Mouse (Mus musculus): ENCODE measurements around the gene Ubash3b. TPM values are rescaled to one million over a fixed set of nuclear protein-coding genes. Genes with fewer than 3 reads are reported as not detected.

Gene Ubash3b
- polyA plus RNA-seq, 2 experiments, result 6.1 to 10.3 TPM

GRCm38 (mm10) chr9:41162363-41162762 is 866 bp upstream of the Ubash3b start:
- no peak for TF ChIP-seq POLR2A (IDR thresholded peaks at IDR 0.05; ENCODE audit: borderline replicate concordance, extremely low read depth, insufficient read depth, insufficient read length)
- H3K4me1 ChIP-seq (ENCODE audit: control insufficient read depth, insufficient read depth, low read length), result peaks cover 3% of the 10 kb centered on the region; the same call in 1 of the 2 replicates
- H3K27me3 ChIP-seq (ENCODE audit: control insufficient read depth, insufficient read depth, low read length), result no peaks in the 10 kb centered on the region
- H3K4me2 ChIP-seq (replicated peaks; ENCODE audit: low read depth, low read length, severe bottlenecking), result no peak overlapping the region
- 60% methylated on average over 4 of the region's 4 CpGs for WGBS
- H3K4me3 ChIP-seq (replicated peaks; ENCODE audit: low read length), result no peak overlapping the region
- H3K27ac ChIP-seq (replicated peaks; ENCODE audit: low read depth, low read length), result no peak overlapping the region
- DNase-seq (ENCODE audit: low spot score), result no peak
- H3K36me3 ChIP-seq (ENCODE audit: control insufficient read depth, insufficient read depth, low read length), result no peaks in the 10 kb centered on the region
- no peak overlapping the region for H3K9ac ChIP-seq (ENCODE audit: low read depth, low read length, severe bottlenecking)
- ATAC-seq (ENCODE audit: low FRiP score, low read depth), result no peak
- no peaks in the 10 kb centered on the region for H3K9me3 ChIP-seq (ENCODE audit: control insufficient read depth, low read length)

GRCm38 (mm10) chr9:41160536-41161176 is 841 bp downstream of the Ubash3b start:
- H3K36me3 ChIP-seq (ENCODE audit: control insufficient read depth, insufficient read depth, low read length), result no peaks in the 10 kb centered on the region
- no peak for ATAC-seq (ENCODE audit: low FRiP score, low read depth)
- peaks cover 5% of the 10 kb centered on the region; the same call in 1 of the 2 replicates for H3K4me1 ChIP-seq (ENCODE audit: control insufficient read depth, insufficient read depth, low read length)
- H3K9ac ChIP-seq (ENCODE audit: low read depth, low read length, severe bottlenecking), result no peak overlapping the region
- peaks cover 7% of the 10 kb centered on the region; the same call in 1 of the 2 replicates for H3K27me3 ChIP-seq (ENCODE audit: control insufficient read depth, insufficient read depth, low read length)
- no peak overlapping the region for H3K4me3 ChIP-seq (replicated peaks; ENCODE audit: low read length)
- no peak for DNase-seq (ENCODE audit: low spot score)
- TF ChIP-seq POLR2A (IDR thresholded peaks at IDR 0.05; ENCODE audit: borderline replicate concordance, extremely low read depth, insufficient read depth, insufficient read length), result no peak
- WGBS, result 67% methylated on average over 7 of the region's 7 CpGs
- no peak overlapping the region for H3K4me2 ChIP-seq (replicated peaks; ENCODE audit: low read depth, low read length, severe bottlenecking)
- no peak overlapping the region for H3K27ac ChIP-seq (replicated peaks; ENCODE audit: low read depth, low read length)
- no peaks in the 10 kb centered on the region for H3K9me3 ChIP-seq (ENCODE audit: control insufficient read depth, low read length)

- ATAC-seq (ENCODE audit: low FRiP score, low read depth), result no peak
- no peaks in the 10 kb centered on the region for H3K36me3 ChIP-seq (ENCODE audit: control insufficient read depth, insufficient read depth, low read length)
- H3K9ac ChIP-seq (ENCODE audit: low read depth, low read length, severe bottlenecking), result no peak overlapping the region
- no peak for TF ChIP-seq POLR2A (IDR thresholded peaks at IDR 0.05; ENCODE audit: borderline replicate concordance, extremely low read depth, insufficient read depth, insufficient read length)
- H3K4me1 ChIP-seq (ENCODE audit: control insufficient read depth, insufficient read depth, low read length), result peaks cover 5% of the 10 kb centered on the region; the same call in 1 of the 2 replicates
- no peak for DNase-seq (ENCODE audit: low spot score)
- no peaks in the 10 kb centered on the region for H3K9me3 ChIP-seq (ENCODE audit: control insufficient read depth, low read length)
- H3K27me3 ChIP-seq (ENCODE audit: control insufficient read depth, insufficient read depth, low read length), result peaks cover 10% of the 10 kb centered on the region; the same call in 1 of the 2 replicates
- H3K27ac ChIP-seq (replicated peaks; ENCODE audit: low read depth, low read length), result no peak overlapping the region
- WGBS, result 83% methylated on average over 2 of the region's 2 CpGs
- H3K4me2 ChIP-seq (replicated peaks; ENCODE audit: low read depth, low read length, severe bottlenecking), result no peak overlapping the region
- no peak overlapping the region for H3K4me3 ChIP-seq (replicated peaks; ENCODE audit: low read length)
Measured at GRCm38 (mm10) chr9:41159223-41159622, 2.3 kb downstream of the Ubash3b start.

- peaks cover 9% of the 10 kb centered on the region for H3K4me1 ChIP-seq (ENCODE audit: control insufficient read depth, insufficient read depth, low read length)
- no peaks in the 10 kb centered on the region for H3K9me3 ChIP-seq (ENCODE audit: control insufficient read depth, low read length)
- peak overlapping the region; percentile 75 for H3K4me3 ChIP-seq (replicated peaks; ENCODE audit: low read length)
- TF ChIP-seq POLR2A (IDR thresholded peaks at IDR 0.05; ENCODE audit: borderline replicate concordance, extremely low read depth, insufficient read depth, insufficient read length), result no peak
- 18% methylated on average over 15 of the region's 15 CpGs for WGBS
- peak overlapping the region; percentile 77 for H3K4me2 ChIP-seq (replicated peaks; ENCODE audit: low read depth, low read length, severe bottlenecking)
- peak overlapping the region; percentile 69; the same call in 1 of the 2 replicates for H3K9ac ChIP-seq (ENCODE audit: low read depth, low read length, severe bottlenecking)
- ATAC-seq (ENCODE audit: low FRiP score, low read depth) (no peak), DNase-seq (ENCODE audit: low spot score) (no peak)
- H3K27ac ChIP-seq (replicated peaks; ENCODE audit: low read depth, low read length), result no peak overlapping the region
- peaks cover 10% of the 10 kb centered on the region; the same call in 1 of the 2 replicates for H3K27me3 ChIP-seq (ENCODE audit: control insufficient read depth, insufficient read depth, low read length)
- H3K36me3 ChIP-seq (ENCODE audit: control insufficient read depth, insufficient read depth, low read length), result no peaks in the 10 kb centered on the region
Measured at GRCm38 (mm10) chr9:41157872-41158567, 3.5 kb downstream of the Ubash3b start.

- no peaks in the 10 kb centered on the region for H3K9me3 ChIP-seq (ENCODE audit: control insufficient read depth, low read length)
- H3K4me3 ChIP-seq (replicated peaks; ENCODE audit: low read length), result peak overlapping the region; percentile 75
- H3K4me2 ChIP-seq (replicated peaks; ENCODE audit: low read depth, low read length, severe bottlenecking), result peak overlapping the region; percentile 77
- ATAC-seq (ENCODE audit: low FRiP score, low read depth) (peak; percentile 88), DNase-seq (ENCODE audit: low spot score) (peak; percentile 89)
- H3K27ac ChIP-seq (replicated peaks; ENCODE audit: low read depth, low read length), result peak overlapping the region; percentile 65; the same call in 1 of the 2 replicates
- no peaks in the 10 kb centered on the region for H3K36me3 ChIP-seq (ENCODE audit: control insufficient read depth, insufficient read depth, low read length)
- peaks cover 9% of the 10 kb centered on the region for H3K4me1 ChIP-seq (ENCODE audit: control insufficient read depth, insufficient read depth, low read length)
- peaks cover 10% of the 10 kb centered on the region; the same call in 1 of the 2 replicates for H3K27me3 ChIP-seq (ENCODE audit: control insufficient read depth, insufficient read depth, low read length)
- H3K9ac ChIP-seq (ENCODE audit: low read depth, low read length, severe bottlenecking), result peak overlapping the region; percentile 69
- 0 out of 2 replicates have a peak, but pooled peaks have one; percentile 26 for TF ChIP-seq POLR2A (IDR thresholded peaks at IDR 0.05; ENCODE audit: borderline replicate concordance, extremely low read depth, insufficient read depth, insufficient read length)
- WGBS, result 3% methylated on average over 54 of the region's 82 CpGs
Measured at GRCm38 (mm10) chr9:41157020-41157871, 4.3 kb downstream of the Ubash3b start.

Measured in limb, embryonic 14.5 days (tissue).